Mouse (Mus musculus): Measurements from ENCODE around the gene Cenpu. TPM values are rescaled to one million over a fixed set of nuclear protein-coding genes. Genes with fewer than 3 reads are reported as not detected.
"Not testable (repeated sequence)": the region's sequence is repeated elsewhere in the genome, so short reads cannot be mapped to it uniquely, and the experiment has no call there.

Cenpu gene
- total RNA-seq, 2 experiments from 2014 or later = 19.4 to 31.9 TPM

GRCm38 (mm10) chr8:46546431-46547176, 5.2 kb upstream of the Cenpu start:
- ATAC-seq (replicated peaks; ENCODE audit: low FRiP score, poor library complexity, severe bottlenecking) = peak; percentile 72

DNA sequence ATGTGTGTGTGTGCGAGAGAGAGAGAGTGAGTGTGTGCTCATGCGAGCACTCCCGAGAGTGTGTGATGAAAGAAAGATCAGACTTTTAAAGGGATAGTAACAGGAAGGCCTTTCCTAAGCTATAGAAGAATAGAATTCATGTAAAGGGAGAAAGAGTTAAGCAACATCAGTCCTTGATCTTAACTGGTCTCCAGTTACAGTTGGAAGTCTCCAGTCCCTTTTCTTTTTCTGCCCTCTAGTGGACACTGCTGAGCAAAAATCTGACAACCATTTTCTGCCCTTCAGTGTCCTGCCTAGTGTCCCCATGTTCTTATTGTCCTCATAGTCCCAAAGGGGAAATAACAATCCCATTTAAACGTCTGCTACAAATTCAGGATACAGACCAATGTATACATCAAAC, 4.6 kb upstream of the Cenpu start:
- ATAC-seq (replicated peaks; ENCODE audit: low FRiP score, poor library complexity, severe bottlenecking) = peak; percentile 52

DNA sequence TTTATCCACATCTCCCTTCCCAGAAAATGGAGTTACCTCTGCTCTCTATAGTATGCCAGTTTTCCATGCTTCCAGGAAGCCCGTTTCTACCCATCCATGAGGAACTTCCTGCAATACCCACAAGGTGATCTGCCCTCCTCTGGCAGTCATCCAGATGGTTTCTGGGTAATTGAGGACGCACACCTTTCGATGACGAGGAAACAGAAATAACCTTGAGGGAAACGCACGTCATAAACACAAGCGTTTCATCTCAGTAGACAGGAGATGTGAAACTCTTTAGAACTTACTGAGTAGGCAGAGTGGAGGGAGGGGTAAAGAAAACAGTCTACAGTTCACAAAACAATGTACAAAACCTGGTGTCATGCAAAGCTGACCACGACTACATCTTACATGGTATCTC, 1.8 kb upstream of the Cenpu start:
- ATAC-seq (replicated peaks; ENCODE audit: low FRiP score, poor library complexity, severe bottlenecking) = no peak

DNA sequence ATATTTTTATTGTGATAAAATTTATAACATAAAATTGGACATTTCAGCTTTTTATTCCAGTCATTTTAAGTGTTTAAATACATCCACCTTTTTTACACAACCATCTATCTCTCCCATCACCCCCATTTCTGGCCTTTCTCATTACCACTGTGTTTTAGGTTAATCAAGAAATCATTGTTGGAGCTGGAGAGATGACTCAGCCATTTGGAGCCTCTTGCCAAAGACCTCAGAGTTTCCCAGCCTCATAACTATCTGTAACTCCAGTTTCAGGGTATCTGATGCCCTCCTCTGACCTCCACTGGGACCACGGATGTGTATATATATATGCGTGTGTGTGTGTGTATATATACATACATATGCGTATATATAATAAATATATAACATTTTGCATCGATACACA, 799 bp upstream of the Cenpu start:
- peak; percentile 22 for ATAC-seq (replicated peaks; ENCODE audit: low FRiP score, poor library complexity, severe bottlenecking)

DNA sequence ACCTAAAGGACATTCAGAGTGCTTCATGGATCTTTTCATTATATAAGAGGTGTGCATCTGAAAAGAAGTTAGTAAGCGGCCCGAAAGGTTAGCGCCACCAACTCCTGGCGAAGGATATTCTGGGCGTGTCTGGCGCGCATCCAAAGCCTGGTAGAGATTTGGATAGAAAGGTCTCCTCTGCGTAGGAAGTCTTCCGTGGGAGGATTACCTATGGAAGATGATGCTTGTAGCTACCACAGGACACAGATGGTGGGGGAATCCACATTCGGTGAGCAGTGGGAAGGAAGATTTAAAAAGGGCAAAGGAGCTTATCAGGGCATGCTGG, 575 bp downstream of the Cenpu start:
- ATAC-seq (replicated peaks; ENCODE audit: low FRiP score, poor library complexity, severe bottlenecking) = peak; percentile 51

DNA sequence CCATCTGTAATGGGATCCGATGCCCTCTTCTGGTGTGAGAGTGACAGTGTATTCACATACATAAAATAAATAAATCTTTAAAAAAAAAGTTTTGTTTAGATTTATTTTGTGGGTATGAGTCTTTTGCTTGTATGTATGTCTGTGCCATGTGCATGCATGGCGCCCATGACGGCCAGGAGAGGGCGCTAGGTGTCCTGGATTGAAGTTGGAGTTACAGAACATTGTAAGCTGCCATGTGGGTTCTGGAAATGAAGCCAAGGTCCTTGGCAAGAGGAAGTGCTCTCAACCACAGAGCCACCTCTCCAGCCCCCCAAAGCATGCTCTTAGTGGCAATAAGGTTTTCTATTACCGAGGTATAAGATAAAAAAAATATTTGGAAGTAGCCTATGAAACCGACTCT, 7.6 kb downstream of the Cenpu start:
- no peak for ATAC-seq (replicated peaks; ENCODE audit: low FRiP score, poor library complexity, severe bottlenecking)

- ATAC-seq (replicated peaks; ENCODE audit: low FRiP score, poor library complexity, severe bottlenecking) = no peak
These were observed 10.5 kb downstream of the Cenpu start for GRCm38 (mm10) chr8:46562333-46562732.

- ATAC-seq (replicated peaks; ENCODE audit: low FRiP score, poor library complexity, severe bottlenecking) = no peak
These were observed 15.2 kb downstream of the Cenpu start for GRCm38 (mm10) chr8:46566914-46567529.

DNA sequence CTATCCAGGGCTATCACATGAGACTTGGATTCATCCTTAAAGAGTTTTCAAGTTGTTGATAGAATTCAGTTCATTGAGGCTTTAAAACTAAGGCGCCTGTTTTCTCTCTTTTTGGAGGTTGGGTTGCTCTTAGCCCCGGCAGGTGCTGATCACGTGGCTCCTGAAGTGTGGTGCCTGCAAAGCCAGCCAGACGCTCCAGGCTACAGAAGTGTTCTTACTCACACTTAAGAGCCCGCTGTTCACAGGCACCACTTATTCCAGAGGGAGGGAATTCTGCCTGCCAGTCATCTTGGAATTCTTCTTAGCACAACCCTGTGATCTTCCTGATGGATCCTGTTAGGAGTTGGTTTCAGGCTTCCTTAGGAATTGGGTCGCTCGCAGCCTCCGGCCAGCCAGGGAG, 16.1 kb downstream of the Cenpu start:
- no peak for ATAC-seq (replicated peaks; ENCODE audit: low FRiP score, poor library complexity, severe bottlenecking)

GRCm38 (mm10) chr8:46568942-46569341, 17.1 kb downstream of the Cenpu start:
- peak; percentile 53; the same call in 1 of the 2 replicates for ATAC-seq (replicated peaks; ENCODE audit: low FRiP score, poor library complexity, severe bottlenecking)

- ATAC-seq (replicated peaks; ENCODE audit: low FRiP score, poor library complexity, severe bottlenecking) = no peak
These were observed 18.0 kb downstream of the Cenpu start for GRCm38 (mm10) chr8:46569659-46570441.

- no peak for ATAC-seq (replicated peaks; ENCODE audit: low FRiP score, poor library complexity, severe bottlenecking)
These were observed 18.8 kb downstream of the Cenpu start for GRCm38 (mm10) chr8:46570673-46571072.

DNA sequence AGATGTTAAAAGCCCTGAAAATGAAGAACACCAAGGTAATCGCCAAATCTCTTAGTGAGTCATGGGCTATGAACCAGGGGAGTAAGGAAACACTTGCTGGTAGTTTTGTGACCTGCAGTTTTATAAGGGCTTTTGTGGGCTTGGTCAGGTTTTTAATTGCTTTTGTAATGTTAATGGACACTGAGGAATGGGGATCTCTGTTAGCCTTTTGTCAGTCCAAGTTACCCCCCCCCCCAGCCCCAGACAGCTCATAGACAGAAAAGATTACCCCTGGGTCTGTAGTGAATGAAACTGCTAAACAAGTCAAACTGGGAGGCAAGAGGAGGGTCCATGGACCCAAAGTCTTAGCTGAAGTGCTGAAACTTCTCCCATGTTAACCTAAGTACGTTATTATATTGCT, 21.6 kb downstream of the Cenpu start:
- no peak for ATAC-seq (replicated peaks; ENCODE audit: low FRiP score, poor library complexity, severe bottlenecking)

- no peak for ATAC-seq (replicated peaks; ENCODE audit: low FRiP score, poor library complexity, severe bottlenecking)
These were observed 22.1 kb downstream of the Cenpu start for GRCm38 (mm10) chr8:46573964-46574363.

GRCm38 (mm10) chr8:46578794-46579193, 27.0 kb downstream of the Cenpu start:
- ATAC-seq (replicated peaks; ENCODE audit: low FRiP score, poor library complexity, severe bottlenecking) = no peak

DNA sequence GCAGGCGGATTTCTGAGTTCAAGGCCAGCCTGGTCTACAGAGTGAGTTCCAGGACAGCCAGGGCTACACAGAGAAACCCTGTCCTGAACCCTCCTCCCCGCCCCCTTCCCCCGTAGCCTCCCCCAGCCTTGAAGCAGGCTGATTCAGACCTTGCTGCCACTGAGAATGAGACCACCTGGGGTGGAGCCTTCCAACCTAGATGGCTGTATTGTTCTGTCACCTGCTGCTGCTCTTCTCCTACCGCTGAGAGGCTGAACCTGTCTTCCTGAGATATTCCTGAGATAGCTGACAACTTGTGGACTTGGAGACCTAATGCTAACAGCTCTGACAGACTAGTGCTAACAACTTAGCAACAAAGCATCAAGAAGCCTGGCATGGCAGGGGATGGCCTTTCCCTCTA, 32.5 kb downstream of the Cenpu start:
- ATAC-seq (replicated peaks; ENCODE audit: low FRiP score, poor library complexity, severe bottlenecking) = not testable (repeated sequence)

DNA sequence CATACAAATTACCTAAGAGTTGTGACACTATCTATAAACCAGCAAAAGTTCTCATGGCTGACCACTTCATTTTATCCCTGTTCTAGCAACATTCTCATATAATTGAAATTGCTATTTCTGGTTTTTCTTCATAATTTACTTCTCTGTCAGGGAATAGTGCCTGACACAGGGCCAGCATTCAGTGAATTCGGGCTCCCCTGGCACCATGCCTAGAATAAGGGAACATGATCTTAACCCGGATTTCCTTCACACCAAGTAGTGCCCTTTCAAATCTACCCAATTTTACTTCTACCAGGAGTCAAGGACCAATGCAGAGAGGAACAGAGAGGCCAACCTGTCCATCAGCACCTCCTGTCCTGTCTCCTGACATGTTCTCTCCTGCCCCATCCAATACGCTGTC, 33.7 kb downstream of the Cenpu start:
- no peak for ATAC-seq (replicated peaks; ENCODE audit: low FRiP score, poor library complexity, severe bottlenecking)

DNA sequence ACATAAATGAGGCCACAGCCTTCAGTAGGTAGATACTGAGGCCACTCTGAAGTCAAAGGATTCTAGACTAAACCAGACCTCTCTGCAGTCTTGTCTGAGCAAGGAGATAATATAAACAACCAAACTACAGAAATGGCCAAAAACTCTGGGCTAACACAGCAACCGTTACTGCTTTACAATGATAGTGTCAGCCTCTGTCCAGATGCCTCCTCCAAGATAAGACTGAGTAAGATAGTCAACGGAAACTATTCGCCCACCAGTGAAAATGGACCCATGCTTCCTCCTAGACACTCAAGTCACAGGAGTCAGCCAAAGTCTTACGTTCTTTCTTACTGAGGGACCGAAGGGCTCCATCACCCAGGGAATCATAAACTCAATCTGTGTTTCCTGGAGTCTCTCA, 36.1 kb downstream of the Cenpu start:
- peak; percentile 70 for ATAC-seq (replicated peaks; ENCODE audit: low FRiP score, poor library complexity, severe bottlenecking)

- no peak for ATAC-seq (replicated peaks; ENCODE audit: low FRiP score, poor library complexity, severe bottlenecking)
These were observed 36.8 kb downstream of the Cenpu start for GRCm38 (mm10) chr8:46588663-46589062.

GRCm38 (mm10) chr8:46593067-46593466, 41.2 kb downstream of the Cenpu start:
- no peak for ATAC-seq (replicated peaks; ENCODE audit: low FRiP score, poor library complexity, severe bottlenecking)

DNA sequence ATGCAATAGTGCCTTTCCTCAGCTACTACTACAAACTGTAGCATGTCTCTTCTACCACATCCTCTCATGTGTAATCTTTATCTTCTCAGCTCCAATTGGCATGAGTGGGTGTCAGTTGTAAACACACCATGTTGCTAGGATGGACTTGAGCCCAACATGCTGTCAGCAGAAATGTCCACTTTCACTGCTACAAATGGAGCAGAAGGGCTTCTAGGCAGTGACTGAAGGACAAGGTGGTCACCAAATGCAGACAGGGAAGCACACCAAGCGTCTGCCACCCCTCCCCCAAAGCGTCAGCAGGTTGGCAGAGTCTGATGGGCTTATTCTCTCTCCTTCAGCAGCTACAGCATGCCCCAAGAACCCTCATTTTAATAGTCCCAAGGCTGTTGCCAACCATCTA, 41.9 kb downstream of the Cenpu start:
- ATAC-seq (replicated peaks; ENCODE audit: low FRiP score, poor library complexity, severe bottlenecking) = no peak
